Mouse (Mus musculus): ENCODE measurements around the gene Npas4. TPM values are rescaled to one million over a fixed set of nuclear protein-coding genes. Genes with fewer than 3 reads are reported as not detected.
"Not testable (repeated sequence)": the region's sequence is repeated elsewhere in the genome, so short reads cannot be mapped to it uniquely, and the experiment has no call there.

The Npas4 gene
- total and polyA plus RNA-seq, 2 experiments: not detected

DNA sequence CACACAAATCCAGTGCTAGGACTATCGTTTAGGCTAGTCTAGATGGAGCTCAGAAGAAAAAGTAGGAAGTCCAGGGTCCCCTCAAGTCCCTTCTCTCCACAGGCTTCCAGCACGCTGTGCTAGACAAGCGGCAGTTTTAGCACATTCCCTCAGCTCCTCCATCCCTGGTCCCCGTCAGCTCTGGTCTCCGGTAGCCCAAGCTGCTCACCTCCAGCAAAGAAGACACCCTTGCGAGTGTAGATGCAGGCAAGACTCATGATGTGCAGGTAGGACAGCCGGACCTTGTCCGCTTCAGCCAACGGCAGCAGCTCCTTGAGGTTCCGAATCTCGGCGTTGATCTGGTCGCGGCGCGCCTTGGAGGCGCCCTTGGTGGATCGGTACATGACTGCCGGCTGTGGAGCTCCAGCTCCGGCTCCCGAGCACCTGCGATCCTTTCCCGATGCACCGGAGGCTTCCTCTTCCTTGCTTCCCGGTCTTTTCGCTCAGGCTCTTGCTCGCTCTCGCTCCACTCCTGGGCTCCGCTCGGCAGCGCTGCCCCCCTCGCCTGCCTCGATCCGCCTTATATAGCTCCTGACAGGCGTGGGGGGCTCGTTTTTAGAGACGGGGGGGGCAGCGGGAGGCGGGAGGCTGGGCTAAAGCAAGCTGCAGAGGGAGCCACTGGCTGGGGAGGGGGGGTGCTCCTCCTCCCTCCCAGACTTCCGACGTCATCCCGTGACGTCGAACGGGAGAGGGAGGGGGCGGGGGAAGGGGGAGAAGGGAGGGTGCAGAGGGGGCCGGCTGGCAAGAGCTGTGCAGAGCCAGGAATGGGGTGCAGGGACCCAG, 471 bp downstream of the Npas4 start:
- 28% methylated on average over 47 of the region's 47 CpGs for whole genome bisulfite sequencing
- Histone ChIP-seq H3K36me3 (ENCODE audit: control insufficient read depth, insufficient read depth, low read length) (no peaks in the 10 kb centered on the region), H3K27ac (replicated peaks; ENCODE audit: insufficient read depth, low read depth, low read length) (no peak overlapping the region), H3K79me2 (ENCODE audit: control insufficient read depth, insufficient read depth, low read length) (no peaks in the 10 kb centered on the region), H3K4me3 (ENCODE audit: insufficient read depth, low read depth, low read length) (no peak overlapping the region), H3K9ac (ENCODE audit: low read depth, low read length) (no peak overlapping the region), H3K4me1 (ENCODE audit: control insufficient read depth, insufficient read depth, low read length) (no peaks in the 10 kb centered on the region), H3K27me3 (ENCODE audit: control insufficient read depth, insufficient read depth, low read length) (peaks cover 6% of the 10 kb centered on the region; the same call in 1 of the 2 replicates)
- no peak for TF ChIP-seq CTCF (IDR thresholded peaks at IDR 0.05; ENCODE audit: low read depth, low read length)
- no peak for TF ChIP-seq POLR2A (IDR thresholded peaks at IDR 0.05; ENCODE audit: extremely low read depth, insufficient read depth, low read length)
- no peak for DNase-seq (ENCODE audit: extremely low read depth, low read depth, low spot score)

DNA sequence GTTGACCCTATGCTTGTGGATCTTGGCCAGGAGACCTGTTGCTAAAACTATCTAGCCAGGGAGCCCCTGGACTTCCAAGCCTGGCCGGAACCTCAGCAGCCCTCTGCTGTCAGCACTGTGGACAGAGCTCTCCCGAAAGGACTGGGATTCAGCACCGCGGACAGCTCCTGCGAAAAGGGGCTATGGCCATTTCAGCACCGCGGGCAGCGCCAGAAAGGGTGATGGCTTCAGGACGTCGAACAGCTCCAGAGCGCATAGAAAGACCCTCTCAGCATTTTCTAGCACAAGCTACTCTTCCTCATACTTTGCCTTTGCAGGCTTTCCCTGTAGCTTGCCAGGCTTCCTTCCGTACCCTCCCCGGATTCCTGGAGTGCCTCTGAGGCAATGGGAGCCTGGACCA, 1.1 kb downstream of the Npas4 start:
- H3K9ac ChIP-seq (ENCODE audit: low read depth, low read length): no peak overlapping the region
- WGBS: 6% methylated on average over 13 of the region's 13 CpGs
- H3K27me3 ChIP-seq (ENCODE audit: control insufficient read depth, insufficient read depth, low read length): peaks cover 6% of the 10 kb centered on the region; the same call in 1 of the 2 replicates
- DNase-seq (ENCODE audit: extremely low read depth, low read depth, low spot score): peak; percentile 45
- peak; percentile 63 for TF ChIP-seq CTCF (IDR thresholded peaks at IDR 0.05; ENCODE audit: low read depth, low read length)
- TF ChIP-seq POLR2A (IDR thresholded peaks at IDR 0.05; ENCODE audit: extremely low read depth, insufficient read depth, low read length): no peak
- H3K4me3 ChIP-seq (ENCODE audit: insufficient read depth, low read depth, low read length): no peak overlapping the region
- no peaks in the 10 kb centered on the region for H3K36me3 ChIP-seq (ENCODE audit: control insufficient read depth, insufficient read depth, low read length)
- no peaks in the 10 kb centered on the region for H3K79me2 ChIP-seq (ENCODE audit: control insufficient read depth, insufficient read depth, low read length)
- H3K27ac ChIP-seq (replicated peaks; ENCODE audit: insufficient read depth, low read depth, low read length): no peak overlapping the region
- H3K4me1 ChIP-seq (ENCODE audit: control insufficient read depth, insufficient read depth, low read length): no peaks in the 10 kb centered on the region

DNA sequence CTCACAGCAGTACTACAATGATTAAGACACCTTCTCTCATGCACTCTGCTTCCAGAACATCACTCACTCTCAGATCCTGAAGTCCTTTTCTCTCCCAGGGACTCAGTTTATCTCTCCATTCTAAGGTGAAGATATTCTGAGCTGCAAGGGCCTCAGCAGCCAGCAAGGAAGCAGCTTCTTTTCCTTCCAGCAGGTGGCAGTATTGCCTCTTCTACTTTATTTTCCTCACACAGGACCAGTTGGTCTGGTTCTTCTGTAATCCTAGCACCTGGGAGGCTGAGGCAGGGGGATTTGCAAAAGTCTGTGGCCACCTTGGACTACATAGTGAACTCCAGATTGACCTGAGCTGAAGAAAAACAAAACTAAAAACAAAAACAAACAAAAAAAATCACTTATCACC, 8.3 kb downstream of the Npas4 start:
- Histone ChIP-seq H3K36me3 (ENCODE audit: control insufficient read depth, insufficient read depth, low read length) (no peaks in the 10 kb centered on the region), H3K4me3 (ENCODE audit: insufficient read depth, low read depth, low read length) (no peak overlapping the region), H3K4me1 (ENCODE audit: control insufficient read depth, insufficient read depth, low read length) (no peaks in the 10 kb centered on the region), H3K9ac (ENCODE audit: low read depth, low read length) (no peak overlapping the region), H3K79me2 (ENCODE audit: control insufficient read depth, insufficient read depth, low read length) (no peaks in the 10 kb centered on the region), H3K27ac (replicated peaks; ENCODE audit: insufficient read depth, low read depth, low read length) (no peak overlapping the region), H3K27me3 (ENCODE audit: control insufficient read depth, insufficient read depth, low read length) (no peaks in the 10 kb centered on the region)
- TF ChIP-seq POLR2A (IDR thresholded peaks at IDR 0.05; ENCODE audit: extremely low read depth, insufficient read depth, low read length) (no peak), CTCF (IDR thresholded peaks at IDR 0.05; ENCODE audit: low read depth, low read length) (peak; percentile 54; the same call in 1 of the 2 replicates)
- peak; percentile 54 for DNase-seq (ENCODE audit: extremely low read depth, low read depth, low spot score)

DNA sequence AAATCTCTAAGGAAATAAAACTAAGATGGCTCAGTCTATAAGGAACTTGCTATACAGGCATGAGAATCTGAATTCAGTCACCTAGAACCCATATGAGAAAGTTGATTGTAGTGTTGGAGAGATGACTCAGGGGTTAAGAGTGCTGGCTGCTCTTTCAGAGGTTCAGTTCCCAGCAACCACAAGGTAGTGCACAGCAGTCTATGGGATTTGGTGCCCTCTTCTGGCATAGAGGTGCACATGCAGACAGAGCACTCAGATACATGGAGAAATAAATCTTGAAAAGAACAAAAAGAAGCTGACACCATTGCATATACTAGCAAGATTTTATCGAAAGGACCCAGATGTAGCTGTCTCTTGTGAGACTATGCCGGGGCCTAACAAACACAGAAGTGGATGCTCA, 21.9 kb downstream of the Npas4 start:
- Histone ChIP-seq H3K27me3 (ENCODE audit: control insufficient read depth, insufficient read depth, low read length) (no peaks in the 10 kb centered on the region), H3K79me2 (ENCODE audit: control insufficient read depth, insufficient read depth, low read length) (no peaks in the 10 kb centered on the region), H3K27ac (replicated peaks; ENCODE audit: insufficient read depth, low read depth, low read length) (no peak overlapping the region), H3K36me3 (ENCODE audit: control insufficient read depth, insufficient read depth, low read length) (peaks cover 7% of the 10 kb centered on the region), H3K4me1 (ENCODE audit: control insufficient read depth, insufficient read depth, low read length) (no peaks in the 10 kb centered on the region), H3K9ac (ENCODE audit: low read depth, low read length) (no peak overlapping the region), H3K4me3 (ENCODE audit: insufficient read depth, low read depth, low read length) (no peak overlapping the region)
- peak; percentile 16 for DNase-seq (ENCODE audit: extremely low read depth, low read depth, low spot score)
- WGBS: 90% methylated on average over 2 of the region's 2 CpGs
- TF ChIP-seq POLR2A (IDR thresholded peaks at IDR 0.05; ENCODE audit: extremely low read depth, insufficient read depth, low read length): no peak
- peak; percentile 55 for TF ChIP-seq CTCF (IDR thresholded peaks at IDR 0.05; ENCODE audit: low read depth, low read length)

DNA sequence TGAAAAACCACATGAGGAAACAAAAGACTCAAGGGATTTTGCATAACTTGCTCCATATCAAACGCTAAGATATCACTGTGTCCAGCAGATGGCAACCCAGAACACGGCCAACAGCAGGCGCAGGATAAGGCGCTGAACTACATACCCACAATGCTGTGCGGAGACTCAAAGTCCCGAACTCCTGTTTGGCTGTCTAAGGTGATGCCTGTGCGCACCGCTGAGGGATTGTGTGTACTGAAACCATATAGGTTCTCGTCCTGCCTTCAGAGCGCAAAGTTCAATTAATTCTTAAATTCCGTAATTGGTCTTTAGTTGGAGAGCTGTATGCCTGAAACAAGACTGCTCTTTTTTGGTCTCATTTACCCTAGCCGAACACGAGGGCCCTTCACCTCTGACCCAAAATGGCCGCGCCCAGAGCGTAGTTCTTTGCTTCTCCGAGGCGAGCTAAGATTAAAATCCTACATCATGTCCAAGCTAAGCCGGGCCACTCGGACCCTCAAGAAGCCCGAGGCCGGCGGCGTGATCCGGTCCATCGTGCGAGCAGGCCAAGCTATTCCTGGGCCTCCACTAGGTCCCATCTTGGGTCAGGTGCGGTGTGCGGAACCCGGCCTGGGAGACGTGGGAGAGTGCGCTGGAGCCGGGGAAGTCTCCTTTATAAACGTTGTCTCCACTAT, 28.1 kb downstream of the Npas4 start, which contains the start of gene Mrpl11:
Mrpl11 (plus strand) TSS at position 220 of the 674 bp plus-strand sequence.
- under 1% methylated on average over 34 of the region's 34 CpGs for WGBS
- H3K27ac ChIP-seq (replicated peaks; ENCODE audit: insufficient read depth, low read depth, low read length): peak within 1 kb of the TSS; percentile 58
- peaks cover 1% of the 10 kb centered on the region; the same call in 1 of the 2 replicates for H3K4me1 ChIP-seq (ENCODE audit: control insufficient read depth, insufficient read depth, low read length)
- H3K27me3 ChIP-seq (ENCODE audit: control insufficient read depth, insufficient read depth, low read length): no peaks in the 10 kb centered on the region
- peak; percentile 89 for TF ChIP-seq CTCF (IDR thresholded peaks at IDR 0.05; ENCODE audit: low read depth, low read length)
- no peak for TF ChIP-seq POLR2A (IDR thresholded peaks at IDR 0.05; ENCODE audit: extremely low read depth, insufficient read depth, low read length)
- H3K79me2 ChIP-seq (ENCODE audit: control insufficient read depth, insufficient read depth, low read length): no peaks in the 10 kb centered on the region
- peak within 1 kb of the TSS; percentile 95 for H3K4me3 ChIP-seq (ENCODE audit: insufficient read depth, low read depth, low read length)
- peaks cover 7% of the 10 kb centered on the region for H3K36me3 ChIP-seq (ENCODE audit: control insufficient read depth, insufficient read depth, low read length)
- peak; percentile 93 for DNase-seq (ENCODE audit: extremely low read depth, low read depth, low spot score)
- peak within 1 kb of the TSS; percentile 84 for H3K9ac ChIP-seq (ENCODE audit: low read depth, low read length)

DNA sequence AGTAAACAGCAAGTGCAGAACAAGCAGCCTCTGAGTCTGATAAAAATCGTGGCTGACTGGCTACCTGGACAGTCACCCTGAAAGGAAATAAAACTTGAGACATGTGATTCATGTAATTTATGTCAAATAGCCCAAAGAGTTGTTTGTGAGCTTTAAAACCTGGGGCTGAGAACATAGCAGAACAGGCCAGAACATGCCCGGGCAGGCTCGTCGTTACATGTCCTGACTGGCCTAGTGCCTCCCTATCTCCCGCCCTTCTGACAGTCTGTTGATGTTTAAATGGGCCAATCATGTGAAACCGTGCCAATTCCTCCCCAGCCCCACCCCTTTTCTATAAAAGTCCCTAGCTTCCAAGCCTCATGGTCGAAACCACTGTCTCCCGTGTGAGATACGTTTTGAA, 41.5 kb downstream of the Npas4 start:
- WGBS: 87% methylated on average over 9 of the region's 9 CpGs
- not testable (repeated sequence) for H3K27ac ChIP-seq (replicated peaks; ENCODE audit: insufficient read depth, low read depth, low read length); H3K9ac ChIP-seq (ENCODE audit: low read depth, low read length); H3K4me1 ChIP-seq (ENCODE audit: control insufficient read depth, insufficient read depth, low read length); DNase-seq (ENCODE audit: extremely low read depth, low read depth, low spot score); H3K4me3 ChIP-seq (ENCODE audit: insufficient read depth, low read depth, low read length); H3K79me2 ChIP-seq (ENCODE audit: control insufficient read depth, insufficient read depth, low read length); H3K27me3 ChIP-seq (ENCODE audit: control insufficient read depth, insufficient read depth, low read length); H3K36me3 ChIP-seq (ENCODE audit: control insufficient read depth, insufficient read depth, low read length)

All from liver, adult 2 months (tissue).